Mouse (Mus musculus) kidney, embryonic 16.5 days (tissue): ENCODE data around the gene Pcnx. TPM values are rescaled to one million over a fixed set of nuclear protein-coding genes. Genes with fewer than 3 reads are reported as not detected.

Source experiments
- ATAC-seq: fragments of 200-750 bp; cut with Nextera tagmentation; 2 replicates; pipeline ENCODE4 v1.8.0; 2017; ENCODE audit warnings: moderate TSS enrichment; ENCODE audit not compliant: low FRiP score, low TSS enrichment
- H3K27ac ChIP-seq: fragments of 300-500 bp; sonication (generic); 2 replicates; pipeline ENCODE4 v1.5.1; 2014; ENCODE audit warnings: low read length
- H3K27me3 ChIP-seq: fragments of 300-500 bp; sonication (generic); 2 replicates; pipeline ENCODE4 v1.6.1; 2014; ENCODE audit warnings: low read length, control low read depth, mixed read lengths; ENCODE audit not compliant: insufficient read depth
- H3K36me3 ChIP-seq: fragments of 300-500 bp; sonication (generic); 2 replicates; pipeline ENCODE4 v1.6.1; 2014; ENCODE audit warnings: low read length, control low read depth, mixed read lengths; ENCODE audit not compliant: insufficient read depth
- H3K4me1 ChIP-seq: fragments of 300-500 bp; sonication (generic); 2 replicates; pipeline ENCODE4 v1.6.1; 2014; ENCODE audit warnings: low read length, control low read depth, mixed read lengths; ENCODE audit not compliant: insufficient read depth
- H3K4me2 ChIP-seq: fragments of 300-500 bp; sonication (generic); replicated peaks from 2 replicates; pipeline ENCODE4 v1.6.1; 2014; ENCODE audit warnings: low read depth, low read length
- H3K4me3 ChIP-seq: fragments of 300-500 bp; sonication (generic); 2 replicates; pipeline ENCODE4 v1.5.1; 2014; ENCODE audit warnings: mild to moderate bottlenecking, low read length
- H3K9ac ChIP-seq: fragments of 300-500 bp; sonication (generic); replicated peaks from 2 replicates; pipeline ENCODE4 v1.6.1; 2014; ENCODE audit warnings: low read length
- H3K9me3 ChIP-seq: fragments of 300-500 bp; sonication (generic); 2 replicates; pipeline ENCODE4 v1.6.1; 2016; ENCODE audit warnings: low read length, control low read depth
- WGBS: fragments of 180-500 bp; shearing (Covaris S2); extraction: QIAGEN DNeasy Blood & Tissue Kit; methylation state at CpG from one replicate; pipeline ENCODE4 v1.1.7; 2014; 5-methylcytosine and 5-hydroxymethylcytosine counted together
- polyA plus RNA-seq: library from polyadenylated mRNA; unstranded; fragments of >200 nt; fragmentation: Nextera tagmentation; extraction: Ambion mirVana; gene quantifications from 2 replicates; pipeline ENCODE4 v1.2.1, GENCODE M21; 2015

The Pcnx gene
- polyA plus RNA-seq, 1 experiment from 2014 or later, result 9.1 TPM

DNA sequence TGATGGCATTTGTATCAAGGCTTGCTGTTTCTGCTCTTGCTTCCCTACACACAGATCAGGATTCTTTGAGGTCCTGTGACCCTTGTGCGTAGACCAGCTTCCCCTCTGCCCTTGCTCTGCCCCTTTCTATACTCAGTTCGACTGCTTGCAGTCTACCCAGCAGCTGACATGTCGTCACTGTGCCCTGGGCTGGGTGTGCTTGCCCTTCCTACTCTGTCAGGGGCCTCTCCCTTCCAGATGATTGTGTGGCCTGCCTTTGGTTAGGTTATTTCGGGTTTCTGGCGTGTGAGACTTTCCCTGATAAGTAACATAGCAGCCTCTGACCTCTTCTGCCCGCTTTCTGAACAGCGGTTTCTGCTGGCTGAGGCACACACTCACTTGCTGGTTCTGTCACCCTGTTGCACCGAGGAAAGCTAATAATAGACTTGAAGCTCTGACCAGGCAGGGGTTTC is 2.6 kb downstream of the Pcnx start:
- H3K9me3 ChIP-seq, result no peaks in the 10 kb centered on the region
- H3K4me3 ChIP-seq, result peak overlapping the region; percentile 92
- no peak for ATAC-seq
- peak overlapping the region; percentile 64 for H3K4me2 ChIP-seq
- no peak overlapping the region for H3K27ac ChIP-seq
- H3K4me1 ChIP-seq, result peaks cover 27% of the 10 kb centered on the region
- H3K27me3 ChIP-seq, result no peaks in the 10 kb centered on the region
- no peaks in the 10 kb centered on the region for H3K36me3 ChIP-seq
- 42% methylated on average over 8 of the region's 8 CpGs for WGBS
- H3K9ac ChIP-seq, result 0 out of 2 replicates have a peak overlapping the region, but pooled peaks have one; percentile 18

DNA sequence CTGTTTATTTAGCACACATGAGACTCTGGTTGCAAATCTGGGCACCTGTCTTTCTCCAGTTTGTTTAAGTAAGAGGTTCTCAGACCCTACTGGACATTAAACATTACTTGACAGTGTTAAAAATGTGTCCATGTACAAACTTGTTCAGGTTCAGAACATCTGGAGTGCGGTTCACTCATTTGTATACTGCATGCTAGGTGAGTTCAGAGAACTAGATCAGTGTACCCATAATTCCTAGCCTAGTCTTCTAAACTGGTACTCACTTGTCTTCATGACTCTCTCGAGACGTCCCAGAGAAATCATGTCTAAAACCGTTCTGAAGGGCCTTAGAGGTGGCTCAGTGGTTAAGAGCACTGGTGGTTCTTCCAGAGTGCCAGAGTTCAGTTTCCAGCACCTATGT is 4.1 kb downstream of the Pcnx start:
- H3K36me3 ChIP-seq, result no peaks in the 10 kb centered on the region
- no peak overlapping the region for H3K27ac ChIP-seq
- no peaks in the 10 kb centered on the region for H3K27me3 ChIP-seq
- H3K9ac ChIP-seq, result no peak overlapping the region
- ATAC-seq, result no peak
- no peaks in the 10 kb centered on the region for H3K9me3 ChIP-seq
- peaks cover 19% of the 10 kb centered on the region for H3K4me1 ChIP-seq
- no peak overlapping the region for H3K4me3 ChIP-seq
- 85% methylated on average over 4 of the region's 4 CpGs for WGBS
- H3K4me2 ChIP-seq, result no peak overlapping the region

DNA sequence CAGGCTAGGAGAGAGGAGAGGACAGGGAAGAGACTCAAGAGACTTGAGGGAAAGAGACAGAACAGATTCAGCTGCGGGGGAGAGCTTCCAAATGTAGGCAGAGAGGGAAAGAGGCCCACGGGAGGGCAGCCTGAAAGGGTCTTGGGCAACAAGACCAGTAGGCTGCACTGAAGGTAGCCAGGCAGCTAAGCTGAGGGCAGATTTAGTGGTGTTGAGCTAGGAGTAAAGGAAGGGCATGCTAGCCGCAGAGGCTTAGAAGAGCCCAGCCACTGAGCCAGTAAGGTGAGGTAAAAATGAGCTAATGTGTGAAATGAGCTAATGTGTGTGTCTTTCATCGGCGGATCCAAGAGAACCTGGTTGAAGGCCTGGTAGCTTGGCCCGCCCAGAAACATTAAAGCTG is 5.4 kb downstream of the Pcnx start:
- Histone ChIP-seq H3K9me3 (no peaks in the 10 kb centered on the region), H3K9ac (no peak overlapping the region), H3K4me1 (peaks cover 14% of the 10 kb centered on the region), H3K4me3 (no peak overlapping the region), H3K4me2 (no peak overlapping the region), H3K36me3 (no peaks in the 10 kb centered on the region), H3K27ac (no peak overlapping the region), H3K27me3 (no peaks in the 10 kb centered on the region)
- 91% methylated on average over 6 of the region's 6 CpGs for WGBS
- ATAC-seq, result no peak

DNA sequence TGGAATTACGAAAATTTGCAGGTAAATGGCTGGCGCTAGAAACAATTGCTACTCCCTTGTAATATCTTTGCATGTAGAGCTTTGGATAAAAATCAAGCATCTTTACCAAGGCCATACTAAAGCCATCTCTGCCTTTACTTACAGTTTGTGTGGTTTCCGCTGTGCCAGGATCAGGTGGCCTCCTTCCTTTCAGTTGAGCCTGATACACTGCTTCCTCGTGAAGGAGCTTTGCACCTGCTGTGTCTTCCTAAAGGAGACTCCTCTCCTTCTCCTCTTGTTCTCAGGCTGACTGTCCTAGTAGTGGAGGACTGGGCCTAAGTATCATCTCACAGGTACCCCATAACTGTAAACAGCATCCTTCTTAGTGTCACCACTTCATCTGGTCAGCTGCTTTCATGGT is 7.5 kb downstream of the Pcnx start:
- ATAC-seq, result no peak
- Histone ChIP-seq H3K9ac (no peak overlapping the region), H3K9me3 (no peaks in the 10 kb centered on the region), H3K27ac (no peak overlapping the region), H3K36me3 (no peaks in the 10 kb centered on the region), H3K4me3 (no peak overlapping the region), H3K4me2 (no peak overlapping the region), H3K4me1 (peaks cover 6% of the 10 kb centered on the region), H3K27me3 (no peaks in the 10 kb centered on the region)
- 88% methylated on average over 4 of the region's 4 CpGs for WGBS

DNA sequence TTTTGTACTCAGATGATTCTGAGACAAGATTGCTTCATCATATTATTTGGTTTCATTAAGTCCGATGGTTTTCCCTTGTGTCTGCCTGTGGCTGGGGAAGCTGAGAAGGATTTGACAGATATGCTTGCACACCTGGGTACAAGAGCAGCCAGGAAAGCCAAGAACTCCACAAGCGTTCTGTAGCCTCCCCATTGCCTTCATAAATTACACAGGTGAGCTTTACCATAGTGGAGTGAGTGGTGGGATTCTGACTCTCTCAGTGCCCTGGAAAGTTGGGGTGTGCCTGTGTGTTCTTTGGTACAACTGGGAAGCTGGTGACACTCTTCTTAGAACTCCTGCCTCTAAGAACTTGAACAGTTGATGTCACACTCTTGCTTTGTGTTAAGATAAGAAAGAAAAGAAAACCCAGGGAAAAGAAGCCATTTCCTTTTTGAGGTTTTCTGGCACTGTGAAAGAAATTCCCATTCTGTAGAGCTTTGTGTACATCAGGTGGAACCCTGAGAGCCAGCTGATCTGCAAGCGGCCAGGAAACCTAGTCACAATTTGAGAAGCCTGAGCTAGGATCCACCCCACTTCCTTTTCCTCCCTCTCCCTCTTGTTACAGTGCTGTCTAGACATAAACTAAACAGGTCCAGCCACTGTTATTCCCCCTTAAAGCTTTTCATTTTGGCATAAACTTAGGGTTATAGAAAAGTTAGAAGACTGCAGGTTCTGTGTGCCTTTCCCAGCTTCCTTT is 9.6 kb downstream of the Pcnx start:
- no peaks in the 10 kb centered on the region for H3K27me3 ChIP-seq
- no peaks in the 10 kb centered on the region for H3K36me3 ChIP-seq
- 0 out of 2 replicates have a peak, but pooled peaks cover 3% of the 10 kb centered on the region for H3K4me1 ChIP-seq
- H3K4me3 ChIP-seq, result no peak overlapping the region
- H3K9ac ChIP-seq, result no peak overlapping the region
- WGBS, result 65% methylated on average over 3 of the region's 3 CpGs
- no peak for ATAC-seq
- H3K9me3 ChIP-seq, result no peaks in the 10 kb centered on the region
- no peak overlapping the region for H3K4me2 ChIP-seq
- no peak overlapping the region for H3K27ac ChIP-seq

DNA sequence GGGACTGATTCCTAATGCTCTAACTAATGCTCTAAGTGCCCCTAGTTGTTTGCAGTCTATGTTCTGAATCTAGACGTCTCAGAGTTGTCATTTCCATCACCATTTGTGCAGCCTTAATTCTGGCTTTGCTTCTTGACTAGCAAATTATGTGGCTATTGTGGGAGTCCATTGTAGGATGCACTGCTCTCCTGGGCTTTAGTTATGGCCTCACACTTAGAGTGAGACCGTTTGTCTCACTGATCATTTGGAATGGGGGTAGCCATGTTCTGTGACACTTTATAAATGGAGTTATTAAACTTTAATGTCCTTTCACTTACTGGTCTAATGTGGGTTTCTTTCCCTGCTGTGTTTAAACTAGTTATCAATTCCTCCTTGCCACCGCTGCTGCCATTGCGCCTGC is 13.5 kb downstream of the Pcnx start:
- no peak overlapping the region for H3K4me2 ChIP-seq
- 58% methylated on average over 4 of the region's 4 CpGs for WGBS
- no peaks in the 10 kb centered on the region for H3K36me3 ChIP-seq
- 0 out of 2 replicates have a peak, but pooled peaks cover 8% of the 10 kb centered on the region for H3K9me3 ChIP-seq
- H3K27ac ChIP-seq, result no peak overlapping the region
- H3K9ac ChIP-seq, result no peak overlapping the region
- H3K4me1 ChIP-seq, result 0 out of 2 replicates have a peak, but pooled peaks cover 3% of the 10 kb centered on the region
- ATAC-seq, result no peak
- H3K27me3 ChIP-seq, result no peaks in the 10 kb centered on the region
- no peak overlapping the region for H3K4me3 ChIP-seq

DNA sequence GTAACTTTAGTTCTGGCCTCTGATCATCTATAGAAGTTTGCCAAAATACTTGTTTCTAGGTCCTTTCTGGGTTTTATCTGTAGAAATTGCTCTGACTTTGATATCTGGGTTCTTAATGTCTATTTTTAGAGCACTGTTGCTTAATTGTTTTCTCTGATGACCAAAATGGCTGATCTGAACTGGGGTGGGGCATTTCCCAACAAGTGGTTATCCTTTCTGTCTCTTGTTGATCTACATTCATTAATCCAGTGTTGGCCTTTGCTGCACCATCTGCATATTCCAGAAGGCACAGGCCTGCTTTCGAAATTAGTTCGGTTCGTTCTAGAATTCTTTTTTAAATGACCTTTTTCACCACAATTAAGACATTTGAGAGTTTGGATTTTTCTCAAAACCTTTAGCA is 20.3 kb downstream of the Pcnx start:
- H3K9me3 ChIP-seq, result 0 out of 2 replicates have a peak, but pooled peaks cover 8% of the 10 kb centered on the region
- no peak for ATAC-seq
- no peak overlapping the region for H3K27ac ChIP-seq
- no peak overlapping the region for H3K4me3 ChIP-seq
- H3K4me1 ChIP-seq, result peaks cover 5% of the 10 kb centered on the region
- no peaks in the 10 kb centered on the region for H3K36me3 ChIP-seq
- no peaks in the 10 kb centered on the region for H3K27me3 ChIP-seq
- WGBS, result 95% methylated on average over 3 of the region's 3 CpGs
- no peak overlapping the region for H3K4me2 ChIP-seq
- no peak overlapping the region for H3K9ac ChIP-seq

DNA sequence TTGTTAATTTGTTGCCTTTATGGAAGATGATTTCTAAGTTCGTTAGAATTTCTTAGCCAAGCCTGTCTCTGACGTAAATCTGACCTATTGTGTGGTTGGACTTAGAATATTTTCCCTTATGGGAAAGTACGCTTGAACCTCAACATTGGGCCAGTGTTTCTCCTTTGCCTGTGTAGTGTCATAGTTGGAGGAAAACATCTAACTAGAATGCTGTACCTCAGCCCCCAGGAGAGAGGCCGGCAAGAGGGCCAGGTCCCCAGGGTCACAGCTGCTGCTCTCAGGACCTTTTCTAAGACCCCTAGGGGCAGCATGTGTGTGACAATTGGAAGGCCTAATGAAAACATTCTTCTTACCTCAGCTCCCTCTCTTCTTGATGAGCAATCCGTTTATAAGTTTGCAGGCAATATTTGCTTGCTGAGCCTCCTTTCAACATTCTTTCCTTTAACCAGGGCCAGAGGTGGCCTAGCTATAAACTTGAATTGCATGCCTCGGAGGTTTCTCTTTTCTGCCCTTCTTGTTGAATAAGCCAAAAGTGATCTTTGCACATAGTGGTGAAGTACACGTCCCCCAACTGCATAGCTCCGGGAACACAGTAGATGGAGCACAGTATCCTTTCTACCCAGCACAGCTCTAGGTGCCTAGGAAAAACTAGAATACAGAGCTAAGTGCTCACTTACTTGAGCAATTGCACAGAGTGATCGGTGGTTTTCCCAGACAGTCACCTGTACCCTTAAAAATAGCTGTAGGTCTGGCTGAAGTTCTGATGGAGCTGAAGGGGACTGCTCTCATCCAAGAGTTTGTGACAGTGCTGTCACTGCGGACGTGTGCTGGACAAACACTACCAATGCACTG is 23.7 kb downstream of the Pcnx start:
- Histone ChIP-seq H3K4me2 (no peak overlapping the region), H3K27ac (no peak overlapping the region), H3K9ac (no peak overlapping the region), H3K4me3 (no peak overlapping the region), H3K36me3 (no peaks in the 10 kb centered on the region), H3K4me1 (peaks cover 5% of the 10 kb centered on the region), H3K27me3 (no peaks in the 10 kb centered on the region), H3K9me3 (no peaks in the 10 kb centered on the region)
- WGBS, result 50% methylated on average over 11 of the region's 11 CpGs
- no peak for ATAC-seq

DNA sequence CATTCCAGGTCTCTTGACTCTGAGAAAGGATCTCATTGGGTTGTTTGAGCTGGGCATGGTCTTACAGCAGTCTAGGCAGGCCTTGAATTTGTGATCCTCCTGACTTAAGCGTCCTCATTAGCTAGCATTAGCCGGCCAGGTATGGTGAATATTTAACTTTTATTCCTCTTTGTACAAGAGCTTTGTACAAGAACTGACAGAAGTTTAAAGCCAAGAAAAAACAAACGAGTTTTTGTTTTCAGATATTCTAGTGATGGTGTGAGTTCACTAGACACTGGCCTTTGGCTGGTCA is 24.2 kb downstream of the Pcnx start:
- WGBS, result 67% methylated on average over 3 of the region's 3 CpGs
- no peak overlapping the region for H3K4me3 ChIP-seq
- peaks cover 5% of the 10 kb centered on the region for H3K4me1 ChIP-seq
- no peak overlapping the region for H3K9ac ChIP-seq
- no peak for ATAC-seq
- H3K27ac ChIP-seq, result no peak overlapping the region
- no peaks in the 10 kb centered on the region for H3K27me3 ChIP-seq
- no peak overlapping the region for H3K4me2 ChIP-seq
- H3K9me3 ChIP-seq, result no peaks in the 10 kb centered on the region
- no peaks in the 10 kb centered on the region for H3K36me3 ChIP-seq

DNA sequence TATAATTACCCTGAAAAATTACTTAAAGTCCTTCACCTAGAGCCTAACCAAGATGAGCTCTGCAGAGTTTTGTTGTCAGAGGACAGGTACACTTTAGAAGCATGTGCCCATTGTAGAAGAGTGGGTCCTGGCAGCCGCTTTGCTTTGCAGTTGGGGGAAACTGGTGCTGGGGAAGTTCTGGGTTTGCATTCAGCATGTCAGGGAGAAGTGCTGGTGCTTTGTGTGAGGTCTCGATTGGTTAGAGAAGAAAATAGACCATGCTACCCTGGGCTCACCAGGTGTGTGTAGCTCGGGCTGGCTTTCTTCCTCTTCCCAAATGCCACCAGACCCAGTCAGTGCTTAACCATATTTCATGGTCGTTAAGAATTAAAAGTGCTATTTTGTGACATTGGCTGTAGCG is 25.2 kb downstream of the Pcnx start:
- no peaks in the 10 kb centered on the region for H3K27me3 ChIP-seq
- H3K4me3 ChIP-seq, result no peak overlapping the region
- H3K9me3 ChIP-seq, result no peaks in the 10 kb centered on the region
- H3K4me2 ChIP-seq, result no peak overlapping the region
- no peak overlapping the region for H3K27ac ChIP-seq
- 73% methylated on average over 5 of the region's 5 CpGs for WGBS
- H3K36me3 ChIP-seq, result no peaks in the 10 kb centered on the region
- no peak for ATAC-seq
- peaks cover 5% of the 10 kb centered on the region for H3K4me1 ChIP-seq
- H3K9ac ChIP-seq, result no peak overlapping the region
